Mouse (Mus musculus): ENCODE measurements around the gene Gm49393. TPM values are rescaled to one million over a fixed set of nuclear protein-coding genes. Genes with fewer than 3 reads are reported as not detected.
"Not testable (repeated sequence)": the region's sequence is repeated elsewhere in the genome, so short reads cannot be mapped to it uniquely, and the experiment has no call there.

The Gm49393 gene
- polyA plus RNA-seq (2015; fragmentation: Nextera tagmentation; extraction: Ambion mirVana) = not detected in 2 replicates

DNA sequence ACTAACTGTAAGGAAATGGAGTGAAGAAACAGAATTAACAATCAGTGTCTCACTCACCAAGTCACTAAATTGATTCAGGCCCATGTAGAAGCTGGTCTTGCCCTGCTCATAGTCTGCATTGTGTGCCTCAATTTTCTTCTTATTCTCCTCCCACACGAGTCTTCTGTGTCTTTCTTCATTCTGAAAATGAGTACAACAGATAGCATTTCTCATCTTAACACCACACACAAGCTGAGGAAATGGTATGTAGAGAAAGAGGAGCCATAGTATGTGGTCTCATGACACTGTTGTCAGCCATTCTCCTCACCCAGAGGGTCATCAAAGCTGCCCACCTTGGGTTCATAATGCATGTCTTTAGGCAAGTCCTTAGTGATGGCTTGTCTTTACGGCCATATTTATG is at the start of gene Gm49393:
TSS of gene Gm49393 (minus strand) at position 101 of the 400 bp plus-strand sequence.
- not testable (repeated sequence) for H3K9me3 ChIP-seq (replicated peaks; ENCODE audit: low read length); DNase-seq (ENCODE audit: low spot score); H3K36me3 ChIP-seq (ENCODE audit: insufficient read depth, low read length); H3K9ac ChIP-seq (ENCODE audit: low read depth, low read length); H3K4me3 ChIP-seq (replicated peaks; ENCODE audit: low read depth, low read length); H3K27me3 ChIP-seq (ENCODE audit: insufficient read depth, low read length); ATAC-seq (replicated peaks; ENCODE audit: low FRiP score, low read depth); H3K4me1 ChIP-seq (replicated peaks; ENCODE audit: insufficient read depth, low read length); H3K27ac ChIP-seq; H3K4me2 ChIP-seq (ENCODE audit: low read length)
- 65% methylated on average over 2 of the region's 2 CpGs for WGBS

DNA sequence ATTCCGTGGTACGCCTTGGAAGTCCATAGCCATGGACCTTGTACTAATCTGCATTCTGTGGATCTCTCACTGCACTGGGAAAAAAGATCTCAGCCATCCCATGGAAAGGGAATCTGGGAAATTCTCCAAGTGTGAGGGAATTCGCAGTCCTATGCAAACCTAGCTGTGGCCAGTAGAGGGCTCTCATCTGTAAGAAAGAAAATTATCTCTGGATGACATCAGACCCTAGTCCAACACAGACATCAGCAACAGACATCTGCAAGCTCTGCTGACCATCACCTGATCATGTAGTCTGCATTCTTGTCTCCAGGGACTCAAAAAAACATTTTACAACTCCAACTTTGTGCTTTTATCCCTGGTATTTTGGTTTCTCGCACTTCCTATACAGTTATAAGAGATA is 36.9 kb upstream of the Gm49393 start:
- 80% methylated on average over 4 of the region's 4 CpGs for WGBS
- not testable (repeated sequence) for H3K36me3 ChIP-seq (ENCODE audit: insufficient read depth, low read length); ATAC-seq (replicated peaks; ENCODE audit: low FRiP score, low read depth); H3K9ac ChIP-seq (ENCODE audit: low read depth, low read length); H3K27ac ChIP-seq; H3K4me2 ChIP-seq (ENCODE audit: low read length); H3K9me3 ChIP-seq (replicated peaks; ENCODE audit: low read length); H3K4me3 ChIP-seq (replicated peaks; ENCODE audit: low read depth, low read length); H3K4me1 ChIP-seq (replicated peaks; ENCODE audit: insufficient read depth, low read length); H3K27me3 ChIP-seq (ENCODE audit: insufficient read depth, low read length); DNase-seq (ENCODE audit: low spot score)
- TF ChIP-seq CTCF (IDR thresholded peaks at IDR 0.05; ENCODE audit: low read depth) = peak; percentile 10; the same call in 1 of the 2 replicates

DNA sequence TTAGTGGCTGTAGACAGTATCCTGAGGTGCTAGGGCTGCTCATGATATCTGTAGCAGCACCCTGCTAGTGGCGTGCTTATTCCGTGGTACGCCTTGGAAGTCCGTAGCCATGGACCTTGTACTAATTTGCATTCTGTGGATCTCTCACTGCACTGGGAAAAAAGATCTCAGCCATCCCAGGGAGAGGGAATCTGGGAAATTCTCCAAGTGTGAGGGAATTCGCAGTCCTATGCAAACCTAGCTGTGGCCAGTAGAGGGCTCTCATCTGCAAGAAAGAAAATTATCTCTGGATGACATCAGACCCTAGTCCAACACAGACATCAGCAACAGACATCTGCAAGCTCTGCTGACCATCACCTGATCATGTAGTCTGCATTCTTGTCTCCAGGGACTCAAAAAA is 28.6 kb upstream of the Gm49393 start:
- not testable (repeated sequence) for ATAC-seq (replicated peaks; ENCODE audit: low FRiP score, low read depth); DNase-seq (ENCODE audit: low spot score); H3K4me3 ChIP-seq (replicated peaks; ENCODE audit: low read depth, low read length); H3K9ac ChIP-seq (ENCODE audit: low read depth, low read length); H3K27me3 ChIP-seq (ENCODE audit: insufficient read depth, low read length); H3K4me1 ChIP-seq (replicated peaks; ENCODE audit: insufficient read depth, low read length); H3K27ac ChIP-seq; H3K4me2 ChIP-seq (ENCODE audit: low read length); H3K36me3 ChIP-seq (ENCODE audit: insufficient read depth, low read length); H3K9me3 ChIP-seq (replicated peaks; ENCODE audit: low read length)
- peak; percentile 12; the same call in 1 of the 2 replicates for TF ChIP-seq CTCF (IDR thresholded peaks at IDR 0.05; ENCODE audit: low read depth)
- 20% methylated on average over 5 of the region's 5 CpGs for WGBS

DNA sequence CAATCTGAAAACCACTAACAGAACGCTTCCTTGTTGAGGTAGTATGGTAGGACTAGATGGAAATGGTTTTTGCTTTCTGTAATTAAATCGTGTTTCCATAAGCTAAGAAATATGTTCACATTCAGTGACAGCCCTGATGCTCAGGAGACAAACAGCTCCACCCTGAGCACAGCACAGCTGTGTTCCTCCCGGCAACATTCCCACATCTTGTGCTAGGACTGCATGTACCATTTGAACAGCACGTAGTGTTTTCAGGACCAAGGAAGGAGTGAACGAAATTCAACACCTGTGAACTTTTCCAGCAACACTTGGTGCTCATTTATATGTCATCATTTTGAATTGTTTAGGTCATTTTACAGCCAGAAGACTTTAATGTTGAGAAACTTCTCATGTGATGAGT is 26.3 kb upstream of the Gm49393 start:
- WGBS = 64% methylated on average over 5 of the region's 5 CpGs
- Histone ChIP-seq H3K9me3 (replicated peaks; ENCODE audit: low read length) (no peaks in the 10 kb centered on the region), H3K4me2 (ENCODE audit: low read length) (no peak overlapping the region), H3K9ac (ENCODE audit: low read depth, low read length) (no peak overlapping the region), H3K27me3 (ENCODE audit: insufficient read depth, low read length) (no peaks in the 10 kb centered on the region), H3K27ac (no peak overlapping the region), H3K36me3 (ENCODE audit: insufficient read depth, low read length) (no peaks in the 10 kb centered on the region), H3K4me3 (replicated peaks; ENCODE audit: low read depth, low read length) (no peak overlapping the region), H3K4me1 (replicated peaks; ENCODE audit: insufficient read depth, low read length) (no peaks in the 10 kb centered on the region)
- DNase-seq (ENCODE audit: low spot score) (no peak), ATAC-seq (replicated peaks; ENCODE audit: low FRiP score, low read depth) (no peak)
- TF ChIP-seq CTCF (IDR thresholded peaks at IDR 0.05; ENCODE audit: low read depth) = no peak

DNA sequence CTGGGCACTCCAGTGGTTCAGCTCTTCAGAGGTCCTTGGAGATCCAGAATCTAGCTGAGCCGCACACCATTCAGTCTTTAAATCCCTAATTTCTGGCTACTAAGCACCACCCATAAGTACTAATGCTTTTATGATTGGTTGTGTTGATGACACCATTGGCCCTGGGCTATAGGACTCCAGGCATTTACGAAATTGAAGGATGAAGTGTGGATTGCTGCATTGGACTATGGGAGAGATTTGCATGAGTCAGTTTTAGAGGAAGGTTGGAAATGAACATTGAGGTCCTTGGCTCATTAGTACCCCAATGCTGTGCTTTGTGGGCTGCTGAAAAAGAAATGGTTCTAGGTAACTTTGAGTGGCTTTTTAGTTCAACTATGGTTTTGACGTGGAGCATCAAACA is 6.5 kb upstream of the Gm49393 start, which contains the start of gene Tpbpa:
TSS of gene Tpbpa (minus strand) at position 101 of the 400 bp plus-strand sequence.
- H3K27ac ChIP-seq; H3K9ac ChIP-seq (ENCODE audit: low read depth, low read length); H3K36me3 ChIP-seq (ENCODE audit: insufficient read depth, low read length); H3K9me3 ChIP-seq (replicated peaks; ENCODE audit: low read length); H3K4me1 ChIP-seq (replicated peaks; ENCODE audit: insufficient read depth, low read length); H3K27me3 ChIP-seq (ENCODE audit: insufficient read depth, low read length); DNase-seq (ENCODE audit: low spot score); ATAC-seq (replicated peaks; ENCODE audit: low FRiP score, low read depth); H3K4me3 ChIP-seq (replicated peaks; ENCODE audit: low read depth, low read length); H3K4me2 ChIP-seq (ENCODE audit: low read length): not testable (repeated sequence)
- 75% methylated on average over 3 of the region's 3 CpGs for WGBS

DNA sequence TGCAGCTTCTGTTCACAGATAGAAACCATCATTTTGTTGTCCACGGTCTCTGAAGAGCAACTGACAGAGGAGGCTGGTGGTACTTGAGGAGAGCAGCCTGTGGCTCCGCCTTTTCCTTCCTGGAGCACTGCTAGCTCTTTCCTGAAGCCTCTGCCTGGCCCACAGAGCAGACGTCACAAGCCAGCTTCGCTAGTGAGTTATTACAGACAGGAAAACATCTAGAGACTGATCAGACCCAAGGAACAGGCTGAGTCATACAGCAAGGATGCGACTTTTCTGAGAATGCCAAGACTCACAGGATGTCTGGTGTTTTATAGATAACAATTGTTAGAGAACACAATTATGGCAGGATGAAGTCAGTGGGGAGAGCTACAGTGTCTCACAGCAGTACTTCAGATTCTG is 1.1 kb upstream of the Gm49393 start, which contains the start of the genes Gm49391 and Ctla2a:
TSS of gene Gm49391 (minus strand) at position 72 of the 402 bp plus-strand sequence.
TSS of gene Ctla2a (minus strand) at position 126 of the 402 bp plus-strand sequence.
- no peaks in the 10 kb centered on the region for H3K27me3 ChIP-seq (ENCODE audit: insufficient read depth, low read length)
- WGBS = 54% methylated on average over 5 of the region's 5 CpGs
- H3K4me1 ChIP-seq (replicated peaks; ENCODE audit: insufficient read depth, low read length) = no peaks in the 10 kb centered on the region
- H3K9ac ChIP-seq (ENCODE audit: low read depth, low read length) = no peak within 1 kb of the TSS
- DNase-seq (ENCODE audit: low spot score) = peak; percentile 47
- H3K4me3 ChIP-seq (replicated peaks; ENCODE audit: low read depth, low read length) = no peak within 1 kb of the TSS
- H3K4me2 ChIP-seq (ENCODE audit: low read length) = no peak within 1 kb of the TSS
- no peaks in the 10 kb centered on the region for H3K9me3 ChIP-seq (replicated peaks; ENCODE audit: low read length)
- H3K27ac ChIP-seq = no peak within 1 kb of the TSS
- no peaks in the 10 kb centered on the region for H3K36me3 ChIP-seq (ENCODE audit: insufficient read depth, low read length)
- ATAC-seq (replicated peaks; ENCODE audit: low FRiP score, low read depth) = peak; percentile 43; the same call in 1 of the 2 replicates
- no peak for TF ChIP-seq CTCF (IDR thresholded peaks at IDR 0.05; ENCODE audit: low read depth)

DNA sequence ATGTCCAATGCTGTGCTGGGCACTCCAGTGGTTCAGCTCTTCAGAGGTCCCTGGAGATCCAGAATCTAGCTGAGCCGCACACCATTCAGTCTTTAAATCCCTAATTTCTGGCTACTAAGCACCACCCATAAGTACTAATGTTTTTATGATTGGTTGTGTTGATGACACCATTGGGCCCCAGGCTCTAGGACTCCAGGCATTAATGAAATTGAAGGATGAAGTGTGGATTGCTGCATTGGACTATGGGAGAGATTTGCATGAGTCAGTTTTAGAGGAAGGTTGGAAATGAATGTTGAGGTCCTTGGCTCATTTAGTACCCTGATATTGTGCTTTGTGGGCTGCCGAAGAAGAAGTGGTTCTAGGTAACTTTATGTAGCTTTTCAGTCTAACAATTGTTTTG is 30.6 kb downstream of the Gm49393 start, which contains the start of gene Tpbpb:
TSS of gene Tpbpb (minus strand) at position 101 of the 400 bp plus-strand sequence.
- WGBS = 91% methylated on average over 2 of the region's 2 CpGs
- H3K4me1 ChIP-seq (replicated peaks; ENCODE audit: insufficient read depth, low read length); H3K36me3 ChIP-seq (ENCODE audit: insufficient read depth, low read length); H3K9me3 ChIP-seq (replicated peaks; ENCODE audit: low read length); H3K4me2 ChIP-seq (ENCODE audit: low read length); H3K4me3 ChIP-seq (replicated peaks; ENCODE audit: low read depth, low read length); H3K27ac ChIP-seq; DNase-seq (ENCODE audit: low spot score); H3K9ac ChIP-seq (ENCODE audit: low read depth, low read length); ATAC-seq (replicated peaks; ENCODE audit: low FRiP score, low read depth); H3K27me3 ChIP-seq (ENCODE audit: insufficient read depth, low read length): not testable (repeated sequence)

All from kidney, postnatal 0 days (tissue).